Mouse (Mus musculus) Patski (cell line): ENCODE results near the gene Tsga10. TPM values are rescaled to one million over a fixed set of nuclear protein-coding genes. Genes with fewer than 3 reads are reported as not detected.
"Not testable (repeated sequence)": the region's sequence is repeated elsewhere in the genome, so short reads cannot be mapped to it uniquely, and the experiment has no call there.

Source experiments
- ATAC-seq: fragments of 100-300 bp; one replicate; pipeline ENCODE4 v1.8.0; 2021
- CTCF ChIA-PET: fragments of 350-600 bp; sonication (Branson Sonifier 250); formaldehyde crosslinking; loops from one replicate; lab custom pipeline; 2022; ENCODE audit warnings: inconsistent platforms; lab: Charles Lee
- POLR2A ChIA-PET: fragments of 350-600 bp; sonication (Branson Sonifier 250); formaldehyde crosslinking; loops from one replicate; lab custom pipeline; 2022; ENCODE audit warnings: antibody characterized with exemption, inconsistent platforms; lab: Charles Lee
- DNase-seq: peaks from one replicate; pipeline ENCODE4 v3.0.0-alpha.2; 2011; ENCODE audit warnings: low read depth, low spot score
- H3K27me3 ChIP-seq: fragments of 371-371 bp; one replicate; pipeline ENCODE4 v1.5.1; 2021
- CTCF ChIP-seq: fragments of 100-300 bp; IDR thresholded peaks from one replicate; pipeline ENCODE4 v1.5.1; 2021
- in situ Hi-C: fragments of 300-500 bp; cut with MboI; formaldehyde crosslinking; loops from 3 replicates; pipeline ENCODE4 v1.11.1; 2018; ENCODE audit warnings: low pct_unique_long_range_greater_than_20kb, mixed read lengths
- polyA plus RNA-seq: library from polyadenylated mRNA; unstranded; gene quantifications from one replicate; pipeline ENCODE4 v1.2.3, GENCODE M21; 2021

The Tsga10 gene
- polyA plus RNA-seq, 1 experiment from 2014 or later: 4.1 TPM

DNA sequence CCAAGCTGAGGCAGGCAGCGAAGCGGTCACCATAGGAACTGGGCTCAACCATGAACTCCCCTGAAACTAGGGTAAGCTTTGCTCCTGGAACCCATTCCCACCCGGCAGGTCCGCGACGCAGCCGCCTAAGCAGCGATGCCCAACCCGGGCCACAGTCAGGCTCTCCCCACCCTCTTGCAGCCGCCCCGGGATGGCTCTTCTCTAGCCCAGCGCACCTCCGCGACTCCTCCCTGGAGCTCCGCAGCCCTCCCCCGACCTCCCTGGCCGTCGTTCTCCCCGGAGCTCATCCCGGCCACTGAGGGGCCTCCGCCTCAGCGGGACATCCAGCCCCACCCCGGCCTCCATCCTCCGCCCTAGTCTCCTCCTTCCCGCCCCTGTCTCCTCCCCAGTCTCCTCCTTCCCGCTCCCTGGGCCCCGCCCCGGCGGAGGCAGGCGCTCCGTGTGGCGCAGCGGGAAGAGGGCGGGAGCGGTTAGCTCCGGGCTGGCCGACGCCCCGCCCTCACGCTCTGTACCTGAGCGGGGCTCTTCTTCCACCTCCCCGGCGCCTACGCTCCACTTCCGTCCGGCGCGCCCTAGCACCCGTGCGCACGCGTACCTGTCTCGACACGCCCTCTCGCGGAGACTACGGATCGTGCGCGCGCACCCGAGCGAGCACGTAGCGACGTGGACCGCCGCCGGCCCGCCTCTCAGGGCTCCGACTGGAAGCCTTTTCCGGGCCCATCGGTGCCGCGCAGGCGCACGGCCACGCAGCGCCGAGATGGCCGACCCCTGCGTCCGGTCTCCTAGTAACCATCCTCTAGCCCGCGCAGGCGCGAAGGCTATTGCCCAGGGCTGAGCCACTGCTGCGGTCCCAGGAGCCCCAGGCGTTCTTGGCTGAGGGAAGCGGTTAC lies 1.5 kb downstream of the Tsga10 start:
- ChIA-PET CTCF (interaction anchor here (1.4 kb wide), 1 partner anchor 173 kb away, joined by 5 read pairs; no protein-coding TSS in a partner anchor), POLR2A (interaction anchor here (1.0 kb wide), 1 partner anchor 132 kb away, joined by 3 read pairs; no protein-coding TSS in a partner anchor)
- in situ Hi-C loops: no loop called here
- ATAC-seq: peak; percentile 98
- H3K27me3 ChIP-seq: no peaks in the 10 kb centered on the region
- peak; percentile 90 for DNase-seq
- TF ChIP-seq CTCF: no peak

DNA sequence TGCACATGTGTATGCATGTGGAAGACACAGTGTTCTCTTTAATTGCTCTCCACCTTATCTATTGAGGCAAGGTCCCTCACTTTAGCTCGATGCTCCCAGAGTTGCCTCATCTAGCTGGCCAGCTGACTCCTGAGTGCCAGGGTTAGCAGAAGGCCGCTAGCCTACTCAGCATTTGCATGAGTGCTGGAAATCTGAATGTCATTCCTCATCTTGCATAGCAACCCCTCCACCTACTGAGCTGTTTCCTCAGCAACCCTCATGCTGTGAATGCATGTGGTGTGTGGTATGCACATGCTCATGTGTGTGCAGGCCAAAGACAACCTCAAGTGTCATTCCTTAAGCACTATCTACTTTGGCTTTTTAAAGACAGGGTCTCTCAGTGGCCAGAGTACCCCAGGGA lies 15.5 kb downstream of the Tsga10 start:
- ATAC-seq (no peak), DNase-seq (no peak)
- in situ Hi-C loops: no loop called here
- H3K27me3 ChIP-seq: no peaks in the 10 kb centered on the region
- ChIA-PET CTCF (interaction anchor here (1.6 kb wide), 1 partner anchor 10 kb away, joined by 3 read pairs; no protein-coding TSS in a partner anchor), POLR2A (no interaction called here)
- no peak for TF ChIP-seq CTCF

DNA sequence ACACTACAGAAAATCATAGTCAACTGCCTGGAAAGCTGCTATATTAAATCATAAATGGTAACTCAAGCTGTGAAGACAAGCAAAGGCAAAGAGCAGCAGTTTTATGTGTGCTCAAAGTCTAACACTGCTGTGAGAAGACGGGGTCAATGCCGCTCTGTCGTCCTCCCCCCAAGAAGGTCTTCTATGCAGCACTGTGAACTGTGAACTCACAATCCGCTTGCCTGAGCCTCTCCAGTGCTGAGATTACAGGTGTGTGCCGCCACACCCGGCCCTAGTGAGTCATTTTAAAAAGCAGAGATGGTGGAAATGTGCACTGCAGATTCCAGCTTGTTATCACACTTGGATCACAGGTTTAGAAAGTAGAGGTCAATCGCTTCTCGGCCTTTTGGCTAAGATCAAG lies 19.4 kb downstream of the Tsga10 start:
- no peaks in the 10 kb centered on the region for H3K27me3 ChIP-seq
- TF ChIP-seq CTCF: no peak
- no peak for ATAC-seq
- CTCF ChIA-PET: interaction anchor here (1.0 kb wide), 1 partner anchor 16 kb away, joined by 4 read pairs; no protein-coding TSS in a partner anchor
- POLR2A ChIA-PET: no interaction called here
- in situ Hi-C loops: no loop called here
- DNase-seq: no peak

DNA sequence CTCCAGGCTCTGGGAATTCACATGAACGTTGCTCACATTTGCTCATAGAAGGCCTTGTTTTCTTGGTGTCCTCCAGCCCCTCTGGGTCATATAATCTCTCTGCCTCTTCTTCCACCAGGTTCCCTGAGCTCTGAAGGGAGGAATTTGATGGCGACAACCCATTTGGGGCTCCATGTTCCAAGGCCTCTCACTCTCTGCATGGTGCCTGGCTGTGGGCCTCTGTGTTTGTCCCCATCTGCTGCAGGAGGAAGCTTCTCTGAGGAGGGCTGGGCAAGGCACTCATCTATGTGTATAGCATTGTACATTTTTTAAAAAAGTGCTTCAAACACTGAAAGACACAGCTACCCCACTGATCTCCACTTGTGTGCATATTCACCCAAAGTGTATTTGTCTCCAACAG lies 34.5 kb downstream of the Tsga10 start:
- no peak for TF ChIP-seq CTCF
- ATAC-seq (no peak), DNase-seq (no peak)
- POLR2A ChIA-PET: no interaction called here
- in situ Hi-C loops: no loop called here
- H3K27me3 ChIP-seq: no peaks in the 10 kb centered on the region
- CTCF ChIA-PET: interaction anchor here (1.4 kb wide), 1 partner anchor 10 kb away, joined by 7 read pairs; no protein-coding TSS in a partner anchor

DNA sequence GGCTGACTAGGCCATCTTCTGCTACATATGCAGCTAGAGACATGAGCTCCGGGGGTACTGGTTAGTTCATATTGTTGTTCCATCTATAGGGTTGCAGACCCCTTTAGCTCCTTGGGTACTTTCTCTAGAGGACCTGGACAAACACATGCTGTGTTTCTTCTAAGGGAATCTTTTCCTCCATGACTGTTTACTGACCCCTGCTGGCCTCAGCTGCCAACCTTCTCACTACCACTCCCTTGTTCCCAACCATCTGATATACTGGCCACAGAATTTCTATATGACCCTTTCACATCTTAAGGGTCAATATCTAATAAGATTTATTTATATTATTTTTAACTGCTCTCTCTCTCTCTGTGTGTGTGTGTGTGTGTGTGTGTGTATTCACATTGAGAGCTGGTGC lies 63.9 kb downstream of the Tsga10 start:
- in situ Hi-C loops, POLR2A ChIA-PET, DNase-seq, ATAC-seq: not testable (repeated sequence)
- peaks cover 13% of the 10 kb centered on the region for H3K27me3 ChIP-seq
- CTCF ChIA-PET: interaction anchor here (1.1 to 1.2 kb wide), 2 partner anchors 110 to 115 kb away, joined by 3 read pairs; no protein-coding TSS in a partner anchor
- TF ChIP-seq CTCF: peak; percentile 49

DNA sequence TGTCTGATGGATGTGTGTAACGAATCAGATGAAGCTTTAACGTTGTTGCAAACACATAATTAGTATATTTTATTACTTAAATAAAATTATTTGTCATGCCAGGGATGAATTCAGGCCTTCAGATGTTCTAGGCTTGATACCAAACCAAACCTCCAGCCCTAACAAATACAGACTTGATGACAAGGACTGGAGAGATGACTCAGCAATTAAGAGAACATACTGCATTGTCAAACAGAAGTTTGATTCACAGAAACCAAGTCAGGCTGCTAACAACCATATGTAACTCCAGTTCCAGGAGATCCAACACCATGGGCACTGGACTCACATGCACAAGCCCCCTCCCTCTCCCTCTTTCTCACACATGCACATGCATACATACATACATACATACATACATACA lies 65.9 kb downstream of the Tsga10 start:
- DNase-seq (no peak), ATAC-seq (no peak)
- H3K27me3 ChIP-seq: peaks cover 4% of the 10 kb centered on the region
- POLR2A ChIA-PET: no interaction called here
- CTCF ChIA-PET: no interaction called here
- TF ChIP-seq CTCF: no peak
- in situ Hi-C loops: no loop called here

DNA sequence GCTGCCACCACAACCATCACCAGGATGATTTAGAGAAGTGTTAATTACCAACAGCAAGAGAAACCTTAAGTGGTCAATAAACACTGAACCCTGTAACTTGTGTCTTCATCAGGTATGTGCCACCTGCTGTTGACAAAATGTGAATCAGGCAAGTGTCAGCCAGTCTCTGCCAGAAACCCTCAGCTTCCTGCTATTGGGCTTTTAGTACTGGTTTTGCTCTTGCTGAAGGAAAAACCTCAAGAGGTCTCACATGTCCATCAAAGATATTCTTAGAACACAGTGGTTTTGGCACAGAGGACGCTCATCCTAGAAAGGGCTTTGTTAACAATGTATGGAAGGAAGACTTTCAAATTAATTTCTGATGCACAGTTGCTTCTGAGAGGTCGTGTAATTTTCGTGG lies 66.7 kb downstream of the Tsga10 start:
- in situ Hi-C loops: no loop called here
- ChIA-PET CTCF (no interaction called here), POLR2A (no interaction called here)
- no peak for TF ChIP-seq CTCF
- H3K27me3 ChIP-seq: peaks cover 4% of the 10 kb centered on the region
- ATAC-seq (no peak), DNase-seq (no peak)

DNA sequence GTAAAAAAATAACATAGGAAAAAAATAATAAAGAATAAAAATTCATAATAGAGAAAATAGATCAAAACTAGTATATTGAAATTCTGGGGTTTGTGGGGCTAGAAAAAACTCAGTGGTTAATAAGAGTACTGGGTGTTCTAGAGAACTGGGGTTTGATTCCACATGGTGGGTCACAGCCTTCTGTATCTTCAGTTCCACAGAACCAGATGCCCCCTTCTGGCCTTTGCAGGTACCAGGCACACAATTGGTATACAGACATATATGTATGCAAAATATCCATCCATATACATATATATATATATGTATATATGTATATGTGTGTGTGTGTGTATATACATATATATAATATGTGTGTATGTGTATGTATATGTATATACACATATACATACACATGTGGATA lies 106.8 kb downstream of the Tsga10 start:
- ChIA-PET CTCF (interaction anchor here (0.7 kb wide), 1 partner anchor 19 kb away, joined by 3 read pairs; no protein-coding TSS in a partner anchor), POLR2A (no interaction called here)
- TF ChIP-seq CTCF: peak; percentile 53
- ATAC-seq (no peak), DNase-seq (no peak)
- in situ Hi-C loops: no loop called here
- peaks cover 28% of the 10 kb centered on the region for H3K27me3 ChIP-seq

DNA sequence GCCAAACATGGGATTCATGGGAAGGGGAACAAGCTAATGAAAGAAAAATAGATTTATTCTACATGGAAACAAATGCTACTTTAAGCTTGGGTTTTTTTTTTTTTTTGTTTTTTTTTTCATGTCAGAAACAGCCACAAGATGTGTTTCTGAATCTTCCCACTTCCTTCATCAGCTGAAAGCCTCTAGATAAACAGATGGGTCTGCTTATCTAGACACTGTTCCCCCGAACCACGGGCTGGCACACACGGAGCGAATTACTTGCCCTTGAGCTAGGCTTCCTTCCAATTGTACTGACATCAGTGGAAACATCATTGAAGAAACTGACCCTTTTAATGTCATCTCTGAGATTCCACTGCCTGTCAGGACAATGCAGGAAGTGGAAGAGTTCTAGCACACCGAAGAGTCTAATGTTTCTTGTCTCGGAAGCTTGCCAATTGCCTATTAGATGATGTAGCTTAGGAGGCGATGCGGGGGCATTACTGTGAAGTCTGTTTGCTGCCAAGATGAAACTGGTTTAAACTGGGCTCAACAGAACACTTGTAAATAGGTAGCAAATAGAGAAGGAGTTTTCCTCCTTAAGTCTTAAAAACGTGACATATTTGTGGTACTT lies 121.5 kb downstream of the Tsga10 start:
- ChIA-PET POLR2A (no interaction called here), CTCF (no interaction called here)
- TF ChIP-seq CTCF: no peak
- no peak for ATAC-seq
- in situ Hi-C loops: no loop called here
- H3K27me3 ChIP-seq: peaks cover 24% of the 10 kb centered on the region
- no peak for DNase-seq

DNA sequence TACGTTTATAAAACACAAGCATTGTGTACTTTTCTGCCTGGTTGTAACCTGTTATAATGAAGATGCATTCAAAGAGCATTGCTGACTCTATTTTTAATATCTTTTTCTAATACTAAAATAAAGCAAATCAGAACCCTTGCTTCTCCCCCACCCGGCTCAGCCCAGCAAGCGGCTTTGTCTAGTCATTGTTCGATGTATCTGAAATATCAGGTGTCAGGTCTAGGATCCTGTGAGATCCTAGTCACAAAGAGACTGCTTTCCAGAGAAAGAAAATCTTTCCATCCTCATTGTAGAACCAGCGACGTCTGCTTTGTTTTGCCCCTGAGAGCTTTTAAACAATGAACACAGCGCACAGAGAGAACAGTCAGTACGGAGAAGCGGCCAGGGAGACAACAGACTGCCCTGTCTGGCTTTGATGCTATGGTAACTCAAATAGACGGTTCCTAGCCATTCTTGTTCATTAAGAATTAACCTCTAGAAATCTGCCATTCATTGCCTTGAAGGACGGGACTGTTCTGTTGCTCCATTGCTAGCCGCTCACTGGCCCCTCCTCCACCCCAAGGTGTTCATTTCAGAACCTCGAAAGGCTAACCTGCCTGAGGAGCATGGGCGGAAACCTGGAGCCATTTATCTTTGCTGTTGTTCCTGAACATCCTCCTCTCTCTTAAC lies 123.5 kb downstream of the Tsga10 start:
- DNase-seq (no peak), ATAC-seq (no peak)
- in situ Hi-C loops: no loop called here
- ChIA-PET POLR2A (no interaction called here), CTCF (interaction anchor here (0.9 kb wide), 1 partner anchor 36 kb away, joined by 3 read pairs; no protein-coding TSS in a partner anchor)
- peaks cover 26% of the 10 kb centered on the region for H3K27me3 ChIP-seq
- TF ChIP-seq CTCF: no peak
